Mouse (Mus musculus) heart, embryonic 11.5 days (tissue): ENCODE results near the gene R3hdm4. TPM values are rescaled to one million over a fixed set of nuclear protein-coding genes. Genes with fewer than 3 reads are reported as not detected.
"Not testable (repeated sequence)": the region's sequence is repeated elsewhere in the genome, so short reads cannot be mapped to it uniquely, and the experiment has no call there.

Experiments used
- ATAC-seq: fragments of 200-750 bp; cut with Nextera tagmentation; replicated peaks from 2 replicates; pipeline ENCODE4 v1.8.0; 2017; ENCODE audit warnings: moderate library complexity; ENCODE audit not compliant: insufficient number of reproducible peaks, low FRiP score, low TSS enrichment
- H3K27ac ChIP-seq: fragments of 300-500 bp; sonication (generic); 2 replicates; pipeline ENCODE4 v1.5.1; 2014; ENCODE audit warnings: mild to moderate bottlenecking, low read depth, low read length
- H3K27me3 ChIP-seq: fragments of 300-500 bp; sonication (generic); 2 replicates; pipeline ENCODE4 v1.6.1; 2014; ENCODE audit warnings: mild to moderate bottlenecking, low read length, mixed read lengths; ENCODE audit not compliant: control insufficient read depth, insufficient read depth
- H3K36me3 ChIP-seq: fragments of 300-500 bp; sonication (generic); 2 replicates; pipeline ENCODE4 v1.6.1; 2014; ENCODE audit warnings: mild to moderate bottlenecking, low read length, moderate library complexity, mixed read lengths; ENCODE audit not compliant: control insufficient read depth, insufficient read depth
- H3K4me1 ChIP-seq: fragments of 300-500 bp; sonication (generic); 2 replicates; pipeline ENCODE4 v1.6.1; 2014; ENCODE audit warnings: low read length; ENCODE audit not compliant: control insufficient read depth, insufficient read depth
- H3K4me2 ChIP-seq: fragments of 300-500 bp; sonication (generic); 2 replicates; pipeline ENCODE4 v1.6.1; 2014; ENCODE audit warnings: mild to moderate bottlenecking, moderate library complexity
- H3K4me3 ChIP-seq: fragments of 300-500 bp; sonication (generic); 2 replicates; pipeline ENCODE4 v1.5.1; 2014; ENCODE audit warnings: low read depth, low read length
- H3K9ac ChIP-seq: fragments of 300-500 bp; sonication (generic); 2 replicates; pipeline ENCODE4 v1.6.1; 2014; ENCODE audit warnings: mild to moderate bottlenecking, low read depth, low read length, moderate library complexity
- H3K9me3 ChIP-seq: fragments of 300-500 bp; sonication (generic); replicated peaks from 2 replicates; pipeline ENCODE4 v1.6.1; 2016; ENCODE audit warnings: low read length; ENCODE audit not compliant: control insufficient read depth
- WGBS: fragments of 180-500 bp; shearing (Covaris S2); extraction: QIAGEN DNeasy Blood & Tissue Kit; methylation state at CpG from one replicate; pipeline ENCODE4 v1.1.7; 2014; ENCODE audit not compliant: insufficient replicate concordance; 5-methylcytosine and 5-hydroxymethylcytosine counted together
- polyA plus RNA-seq: library from polyadenylated mRNA; unstranded; fragments of >200 nt; fragmentation: Nextera tagmentation; extraction: Ambion mirVana; gene quantifications from 2 replicates; pipeline ENCODE4 v1.2.1, GENCODE M21; 2014

The R3hdm4 gene
- polyA plus RNA-seq, 1 experiment from 2014 or later = 87.6 TPM

DNA sequence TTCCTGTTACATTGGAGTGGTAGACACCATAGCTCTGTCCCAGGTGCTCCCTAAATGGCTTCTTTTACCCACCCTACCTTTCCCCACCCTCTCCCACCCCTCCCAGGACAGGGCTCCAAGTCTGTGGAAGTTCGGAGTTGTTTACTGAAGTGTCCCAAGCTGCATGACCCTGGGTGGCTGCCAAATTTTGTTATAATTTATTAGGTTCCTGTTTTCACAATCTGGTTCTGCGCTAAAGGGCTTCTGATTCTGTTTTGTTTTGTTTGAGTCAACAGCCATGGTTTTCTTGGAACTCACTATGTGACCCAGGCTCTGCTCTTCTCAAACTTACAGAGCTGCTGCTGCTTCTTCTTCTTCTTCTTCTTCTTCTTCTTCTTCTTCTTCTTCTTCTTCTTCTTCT is 31.6 kb downstream of the R3hdm4 start:
- no peak overlapping the region for H3K27ac ChIP-seq
- no peak overlapping the region for H3K9ac ChIP-seq
- no peaks in the 10 kb centered on the region for H3K36me3 ChIP-seq
- H3K4me3 ChIP-seq = no peak overlapping the region
- H3K27me3 ChIP-seq = no peaks in the 10 kb centered on the region
- no peaks in the 10 kb centered on the region for H3K4me1 ChIP-seq
- 78% methylated on average over 2 of the region's 2 CpGs for WGBS
- H3K9me3 ChIP-seq = no peaks in the 10 kb centered on the region
- no peak for ATAC-seq
- no peak overlapping the region for H3K4me2 ChIP-seq

DNA sequence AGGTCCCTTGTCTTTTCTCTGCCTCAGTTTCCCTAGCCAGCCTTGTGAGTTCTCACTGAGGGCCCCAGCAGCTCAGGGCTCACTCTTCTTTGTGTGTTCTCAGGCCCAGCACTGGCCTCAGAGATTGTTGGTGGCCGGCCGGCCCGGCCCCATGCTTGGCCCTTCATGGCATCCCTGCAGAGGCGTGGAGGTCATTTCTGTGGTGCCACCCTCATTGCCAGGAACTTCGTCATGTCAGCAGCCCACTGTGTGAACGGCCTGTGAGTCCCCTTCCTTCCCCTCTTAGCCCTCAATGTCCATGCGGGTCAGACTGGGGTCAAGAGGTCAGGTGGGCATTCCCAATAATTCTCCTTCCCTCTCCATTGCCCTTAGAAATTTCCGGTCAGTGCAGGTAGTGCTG is 34.4 kb downstream of the R3hdm4 start:
- Histone ChIP-seq H3K9me3 (no peaks in the 10 kb centered on the region), H3K4me3 (no peak overlapping the region), H3K9ac (no peak overlapping the region), H3K27ac (no peak overlapping the region), H3K27me3 (peaks cover 10% of the 10 kb centered on the region), H3K4me2 (no peak overlapping the region), H3K36me3 (no peaks in the 10 kb centered on the region), H3K4me1 (peaks cover 13% of the 10 kb centered on the region)
- no peak for ATAC-seq
- 76% methylated on average over 8 of the region's 8 CpGs for WGBS

DNA sequence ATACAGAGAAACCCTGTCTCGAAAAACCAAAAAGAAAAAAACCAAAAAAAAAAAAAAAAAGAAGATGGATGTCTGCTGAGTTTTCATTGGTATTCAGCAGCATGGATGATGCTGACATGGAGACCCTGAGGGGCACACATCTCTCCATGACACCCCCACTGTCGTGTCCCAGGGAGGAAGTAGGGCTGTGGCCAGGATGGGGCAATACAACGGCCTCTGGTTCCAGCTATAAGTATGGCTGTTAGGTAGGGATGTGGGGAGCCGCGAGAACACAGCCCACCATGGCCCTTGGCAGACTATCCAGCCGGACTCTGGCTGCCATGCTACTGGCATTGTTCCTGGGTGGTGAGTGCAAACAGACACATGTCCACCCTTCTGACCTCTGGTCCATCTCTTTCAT is 35.0 kb downstream of the R3hdm4 start, which contains the start of gene Elane:
Gene Elane, plus strand, starts transcription at position 194 of the 400 bp plus-strand sequence.
- no peak within 1 kb of the TSS for H3K4me3 ChIP-seq
- H3K4me1 ChIP-seq = peaks cover 15% of the 10 kb centered on the region
- H3K4me2 ChIP-seq = no peak within 1 kb of the TSS
- H3K9me3 ChIP-seq = no peaks in the 10 kb centered on the region
- ATAC-seq = no peak
- no peaks in the 10 kb centered on the region for H3K36me3 ChIP-seq
- no peak within 1 kb of the TSS for H3K27ac ChIP-seq
- WGBS = 73% methylated on average over 6 of the region's 6 CpGs
- H3K27me3 ChIP-seq = peaks cover 10% of the 10 kb centered on the region
- no peak within 1 kb of the TSS for H3K9ac ChIP-seq

DNA sequence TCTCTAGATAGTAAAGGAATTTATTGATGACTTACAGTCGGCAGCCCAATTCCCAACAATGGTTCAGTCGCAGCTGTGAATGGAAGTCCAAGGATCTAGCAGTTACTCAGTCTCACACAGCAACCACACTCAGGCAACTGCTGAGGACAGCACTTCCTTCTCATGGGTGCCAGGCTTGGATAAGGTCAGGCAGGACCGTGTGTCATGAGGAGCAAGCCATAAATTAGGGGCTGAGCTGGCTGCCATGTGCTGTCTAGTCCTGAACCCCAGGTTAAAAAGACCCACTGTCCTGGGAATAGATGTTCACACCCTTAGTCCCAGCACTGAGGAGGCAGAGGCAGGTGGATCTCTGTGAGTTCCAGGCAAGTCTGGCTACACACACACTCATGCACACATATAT is 36.1 kb downstream of the R3hdm4 start:
- not testable (repeated sequence) for H3K4me3 ChIP-seq, ATAC-seq, H3K9ac ChIP-seq, H3K27ac ChIP-seq, H3K9me3 ChIP-seq, H3K36me3 ChIP-seq, H3K4me2 ChIP-seq
- peaks cover 15% of the 10 kb centered on the region for H3K4me1 ChIP-seq
- H3K27me3 ChIP-seq = peaks cover 14% of the 10 kb centered on the region
- 61% methylated on average over 2 of the region's 3 CpGs for WGBS

DNA sequence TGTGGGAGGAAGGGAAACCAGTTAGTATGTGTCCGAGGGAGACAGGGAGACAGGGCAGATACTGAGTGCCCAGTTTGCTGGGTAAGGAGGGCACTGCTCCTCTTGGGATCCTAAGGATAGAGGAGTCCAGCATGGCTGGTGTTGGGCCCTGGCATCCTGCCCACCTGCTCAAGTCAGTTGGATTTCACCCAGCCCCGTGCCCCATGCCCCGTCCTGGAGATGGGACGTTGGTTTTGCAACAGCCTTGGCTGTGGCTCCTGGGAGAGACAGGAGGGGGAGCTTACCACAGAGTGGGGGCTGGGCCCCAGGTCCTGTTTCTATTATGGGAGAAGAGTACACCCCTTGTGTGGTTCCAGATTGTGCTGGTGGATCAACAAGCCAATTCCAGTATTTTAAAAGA is 36.6 kb downstream of the R3hdm4 start:
- Histone ChIP-seq H3K9me3 (no peaks in the 10 kb centered on the region), H3K27ac (no peak overlapping the region), H3K4me1 (peaks cover 17% of the 10 kb centered on the region), H3K4me2 (no peak overlapping the region), H3K4me3 (no peak overlapping the region), H3K27me3 (peaks cover 14% of the 10 kb centered on the region), H3K36me3 (no peaks in the 10 kb centered on the region), H3K9ac (no peak overlapping the region)
- ATAC-seq = no peak
- WGBS = 57% methylated on average over 4 of the region's 4 CpGs

DNA sequence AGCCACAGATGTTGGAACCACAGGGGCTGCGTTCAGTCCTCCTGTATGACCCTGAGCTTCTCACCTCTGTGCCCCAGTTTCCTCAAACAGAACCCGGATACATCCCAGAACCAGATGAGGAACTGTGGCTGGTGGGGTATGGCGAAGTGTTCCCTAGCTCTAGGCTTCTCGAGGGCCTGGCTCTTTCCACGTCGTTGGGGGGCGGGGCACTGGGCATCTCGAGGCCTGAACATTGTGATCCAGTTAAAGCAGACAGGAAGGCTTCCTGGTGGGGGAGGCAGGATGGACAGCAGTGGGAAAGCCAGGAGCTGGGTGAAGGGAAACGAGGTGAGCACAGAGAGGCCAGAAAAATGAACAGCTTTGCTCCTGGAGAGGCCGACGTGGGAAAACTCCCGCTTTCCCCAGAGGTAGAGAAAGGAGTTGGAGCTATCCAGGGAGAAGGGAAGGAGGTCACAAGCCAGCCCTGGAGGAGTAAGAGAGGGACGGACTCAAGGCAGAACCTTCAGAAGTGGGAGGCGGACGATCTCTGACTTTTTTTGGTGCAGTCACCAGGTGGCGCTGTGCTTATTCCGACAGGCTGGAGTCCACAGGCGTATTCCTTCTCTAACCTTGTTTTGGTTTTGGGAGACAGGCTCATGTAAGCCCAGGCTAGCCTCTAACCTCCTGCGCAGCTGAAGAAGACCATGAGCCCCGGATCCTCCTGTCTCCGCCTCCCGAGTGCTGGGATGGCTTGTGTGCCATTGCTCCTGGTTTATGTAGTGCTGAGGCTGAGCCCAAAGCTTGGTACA is 37.5 kb downstream of the R3hdm4 start:
- WGBS = 15% methylated on average over 22 of the region's 22 CpGs
- H3K9ac ChIP-seq = peak overlapping the region; percentile 35; the same call in 1 of the 2 replicates

DNA sequence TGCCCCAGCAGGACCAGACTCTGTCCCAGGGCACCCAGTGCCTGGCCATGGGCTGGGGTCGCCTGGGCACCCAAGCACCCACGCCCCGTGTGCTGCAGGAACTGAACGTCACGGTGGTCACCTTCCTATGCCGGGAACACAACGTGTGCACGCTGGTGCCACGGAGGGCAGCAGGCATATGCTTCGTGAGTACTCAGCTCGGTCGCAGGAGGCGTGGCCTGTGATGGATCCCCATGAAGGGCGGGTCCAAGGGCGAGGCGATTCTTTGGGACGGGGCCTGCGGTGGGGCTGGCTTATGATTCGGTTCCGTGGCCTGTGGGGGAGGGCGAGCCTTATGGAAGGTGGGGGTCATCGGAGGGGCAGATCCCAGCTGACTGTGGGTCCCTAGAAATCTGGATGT is 39.0 kb downstream of the R3hdm4 start:
- peak overlapping the region; percentile 27 for H3K4me3 ChIP-seq
- WGBS = 5% methylated on average over 22 of the region's 22 CpGs
- H3K4me2 ChIP-seq = peak overlapping the region; percentile 57
- no peaks in the 10 kb centered on the region for H3K9me3 ChIP-seq
- H3K27ac ChIP-seq = no peak overlapping the region
- no peaks in the 10 kb centered on the region for H3K36me3 ChIP-seq
- peak overlapping the region; percentile 44; the same call in 1 of the 2 replicates for H3K9ac ChIP-seq
- H3K27me3 ChIP-seq = peaks cover 14% of the 10 kb centered on the region
- peaks cover 19% of the 10 kb centered on the region for H3K4me1 ChIP-seq
- no peak for ATAC-seq

More for the DNA sequence above, 37.5 kb downstream of the R3hdm4 start:
- Histone ChIP-seq H3K27ac (no peak overlapping the region), H3K9me3 (no peaks in the 10 kb centered on the region), H3K36me3 (no peaks in the 10 kb centered on the region), H3K27me3 (peaks cover 14% of the 10 kb centered on the region), H3K4me3 (no peak overlapping the region), H3K4me2 (peak overlapping the region; percentile 33), H3K4me1 (peaks cover 19% of the 10 kb centered on the region)
- ATAC-seq = no peak

DNA sequence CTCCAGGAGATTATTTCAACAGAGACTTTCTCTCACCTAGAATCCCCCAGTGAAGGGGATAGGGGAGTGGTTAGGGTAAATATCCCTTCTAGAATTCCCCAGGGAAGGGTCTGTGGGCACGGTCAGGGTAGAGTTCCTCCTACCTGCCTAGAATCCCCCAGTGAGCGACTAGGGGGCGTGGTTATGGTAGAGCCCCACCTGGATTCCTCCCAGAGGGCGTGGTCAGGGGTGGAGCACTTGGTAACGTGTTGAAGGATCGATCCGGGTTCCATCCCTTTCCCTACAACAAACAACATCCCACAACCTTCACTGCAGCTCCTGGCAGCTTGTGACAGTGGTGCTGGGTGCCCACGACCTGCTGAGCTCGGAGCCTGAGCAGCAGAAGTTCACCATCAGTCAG is 40.3 kb downstream of the R3hdm4 start:
- H3K9me3 ChIP-seq = no peaks in the 10 kb centered on the region
- H3K36me3 ChIP-seq = no peaks in the 10 kb centered on the region
- peaks cover 19% of the 10 kb centered on the region for H3K4me1 ChIP-seq
- H3K27ac ChIP-seq = no peak overlapping the region
- no peak overlapping the region for H3K9ac ChIP-seq
- peaks cover 14% of the 10 kb centered on the region for H3K27me3 ChIP-seq
- H3K4me3 ChIP-seq = no peak overlapping the region
- ATAC-seq = no peak
- H3K4me2 ChIP-seq = peak overlapping the region; percentile 7; the same call in 1 of the 2 replicates
- WGBS = 15% methylated on average over 9 of the region's 9 CpGs

DNA sequence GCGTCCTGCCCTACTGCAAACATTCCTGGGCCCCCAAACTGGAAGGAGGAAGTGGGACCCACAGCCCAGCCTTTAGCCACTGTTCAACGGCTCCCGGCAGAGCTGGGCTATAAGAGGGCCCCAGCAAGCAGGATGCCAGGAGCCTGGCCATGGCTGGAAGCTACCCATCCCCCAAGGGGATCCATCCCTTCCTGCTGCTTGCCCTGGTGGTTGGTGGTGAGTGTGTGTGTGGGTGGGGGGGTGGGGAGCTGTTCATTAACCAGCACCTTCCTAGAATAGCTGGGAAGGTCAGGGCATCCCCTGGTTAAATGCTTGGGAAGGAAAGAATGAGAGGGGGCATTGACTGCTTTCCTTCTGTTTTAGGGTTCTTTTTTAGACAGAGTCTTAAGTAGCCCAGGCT is 41.5 kb downstream of the R3hdm4 start:
- no peaks in the 10 kb centered on the region for H3K9me3 ChIP-seq
- no peak overlapping the region for H3K27ac ChIP-seq
- H3K9ac ChIP-seq = no peak overlapping the region
- no peak for ATAC-seq
- H3K36me3 ChIP-seq = no peaks in the 10 kb centered on the region
- WGBS = 41% methylated on average over 3 of the region's 3 CpGs
- peaks cover 21% of the 10 kb centered on the region for H3K4me1 ChIP-seq
- H3K4me2 ChIP-seq = no peak overlapping the region
- H3K4me3 ChIP-seq = no peak overlapping the region
- H3K27me3 ChIP-seq = peaks cover 15% of the 10 kb centered on the region
